Mouse (Mus musculus) ES-E14 (cell line): ENCODE data around the gene Clec16a.

Experiments used
- CHD2 ChIP-seq: IDR thresholded peaks from 2 replicates; pipeline ENCODE4 v1.6.1; 2014; ENCODE audit warnings: mild to moderate bottlenecking, low read depth, low read length, inconsistent platforms
- HCFC1 ChIP-seq: IDR thresholded peaks from 2 replicates; pipeline ENCODE4 v1.6.1; 2012; ENCODE audit warnings: low read length, inconsistent platforms, borderline replicate concordance; ENCODE audit not compliant: insufficient read depth
- ZNF384 ChIP-seq: IDR thresholded peaks from 2 replicates; pipeline ENCODE4 v1.6.1; 2012; ENCODE audit warnings: low read depth, low read length, inconsistent platforms

DNA sequence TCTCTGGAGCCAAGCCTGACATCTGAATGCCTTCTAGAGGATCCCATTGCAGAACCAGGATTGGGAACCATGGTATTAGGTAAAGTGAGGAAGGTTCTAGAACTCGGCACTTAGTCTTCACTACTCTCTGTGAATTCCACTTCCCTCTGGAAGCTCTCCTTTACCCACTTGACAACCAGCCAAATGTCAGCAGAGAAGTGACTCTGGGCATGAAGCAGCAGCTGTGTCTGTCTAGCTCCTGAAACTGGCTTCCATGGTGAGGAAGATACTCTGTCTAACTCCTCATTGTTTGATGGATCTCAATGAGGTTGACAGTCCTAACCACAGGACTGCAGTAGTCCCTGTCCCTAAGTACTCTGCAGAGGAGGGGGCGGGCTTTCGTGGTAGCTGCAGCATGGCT, 110.1 kb downstream of the Clec16a start:
- TF ChIP-seq ZNF384, result no peak
- no peak for TF ChIP-seq CHD2
- TF ChIP-seq HCFC1, result no peak
